Mouse (Mus musculus) G1E (cell line): ENCODE measurements around the gene Iffo1.

ENCODE experiments used
- CTCF ChIP-seq: IDR thresholded peaks from 2 replicates; pipeline ENCODE4 v1.5.1; 2012; ENCODE audit warnings: low read depth, low read length, inconsistent platforms, mixed read lengths
- GATA2 ChIP-seq: IDR thresholded peaks from 2 replicates; pipeline ENCODE4 v1.6.1; 2012; ENCODE audit warnings: low read depth, low read length, inconsistent platforms, borderline replicate concordance
- TAL1 ChIP-seq: conservative IDR thresholded peaks from 2 replicates; pipeline ENCODE4 v1.6.1; 2012; ENCODE audit warnings: low read depth, low read length, inconsistent platforms, mixed read lengths

GRCm38 (mm10) chr6:125158944-125159492 is 14.0 kb downstream of the Iffo1 start:
- no peak for TF ChIP-seq CTCF
- no peak for TF ChIP-seq GATA2
- no peak for TF ChIP-seq TAL1
